Mouse (Mus musculus): ENCODE data around the gene 4922502D21Rik.

- TF ChIP-seq CTCF (IDR thresholded peaks at IDR 0.05; ENCODE audit: insufficient read depth, low read length), result no peak
- TF ChIP-seq POLR2A (IDR thresholded peaks at IDR 0.05; ENCODE audit: borderline replicate concordance, extremely low read depth, low read depth, low read length), result no peak
Observed at GRCm38 (mm10) chr6:129315698-129316097, 15.9 kb downstream of the 4922502D21Rik start.
